ENCODE assay signal across 20 mouse cellular contexts in genomic region chr7:115939292-115939691, GRCm38 (mm10).
DNase-seq lines count a peak whose midpoint lies in the region; ATAC-seq and TF ChIP-seq lines count a peak whose summit lies in the region.
"Had no signal": no experiment of that assay in that cellular context is flagged by ENCODE, and none has a peak within 500 bp of the region (broad histone marks: within the 10 kb centered on the region; RNA-seq: fewer than 3 reads in every experiment).

No protein-coding gene starts in this region.

- H3K4me2 ChIP-seq in lung, postnatal 0 days (replicated peaks; ENCODE audit: low read depth, low read length): no peak overlapping the region
- H3K4me2 ChIP-seq: embryonic facial prominence, embryonic 12.5 days; forebrain, embryonic 12.5 days had no signal

- no peaks in the 10 kb centered on the region for H3K27me3 ChIP-seq in lung, postnatal 0 days (replicated peaks; ENCODE audit: insufficient read depth, low read length)
- H3K27me3 ChIP-seq: embryonic facial prominence, embryonic 12.5 days; forebrain, embryonic 12.5 days had no signal

- 78% methylated on average over 5 of the region's 5 CpGs for WGBS in lung, postnatal 0 days

- no peak overlapping the region for H3K9ac ChIP-seq in lung, postnatal 0 days (replicated peaks; ENCODE audit: low read depth)
- H3K9ac ChIP-seq: embryonic facial prominence, embryonic 12.5 days; forebrain, embryonic 12.5 days had no signal

- no peaks in the 10 kb centered on the region for H3K36me3 ChIP-seq in lung, postnatal 0 days (ENCODE audit: insufficient read depth, low read length)
- H3K36me3 ChIP-seq: embryonic facial prominence, embryonic 10.5 days; embryonic facial prominence, embryonic 12.5 days had no signal

- no peak for ATAC-seq in lung, postnatal 0 days
- ATAC-seq in granulocyte monocyte progenitor cell, adult 5-6 weeks (replicated peaks; ENCODE audit: poor library complexity, severe bottlenecking): peak; percentile 52; the same call in 1 of the 2 replicates
- peak; percentile 20; the same call in 1 of the 2 replicates for ATAC-seq in megakaryocyte progenitor cell, adult 5-6 weeks (replicated peaks; ENCODE audit: poor library complexity)
- no peak for ATAC-seq in erythroblast, adult 5-6 weeks (replicated peaks; ENCODE audit: low FRiP score, poor library complexity, severe bottlenecking)
- ATAC-seq: forebrain, embryonic 14.5 days; forebrain, embryonic 16.5 days had no signal

- no peak for TF ChIP-seq EP300 in lung, postnatal 0 days (IDR thresholded peaks at IDR 0.05)

- no peak overlapping the region for H3K4me3 ChIP-seq in lung, postnatal 0 days (ENCODE audit: low read depth, low read length)
- H3K4me3 ChIP-seq: embryonic facial prominence, embryonic 10.5 days; embryonic facial prominence, embryonic 12.5 days; erythroblast, embryonic 14.5 days; forebrain, embryonic 10.5 days; forebrain, embryonic 12.5 days had no signal

- no peak for TF ChIP-seq CTCF in lung, postnatal 0 days (IDR thresholded peaks at IDR 0.05)

- no peaks in the 10 kb centered on the region for H3K4me1 ChIP-seq in lung, postnatal 0 days (ENCODE audit: insufficient read depth, low read depth, low read length)
- H3K4me1 ChIP-seq: embryonic facial prominence, embryonic 12.5 days had no signal

- no peak overlapping the region for H3K27ac ChIP-seq in lung, postnatal 0 days (ENCODE audit: low read length)
- H3K27ac ChIP-seq: embryonic facial prominence, embryonic 10.5 days; embryonic facial prominence, embryonic 12.5 days; forebrain, embryonic 10.5 days; forebrain, embryonic 12.5 days had no signal

- no peaks in the 10 kb centered on the region for H3K9me3 ChIP-seq in lung, postnatal 0 days (ENCODE audit: low read length)
- H3K9me3 ChIP-seq: embryonic facial prominence, embryonic 10.5 days; embryonic facial prominence, embryonic 12.5 days; forebrain, embryonic 10.5 days; forebrain, embryonic 12.5 days had no signal

- DNase-seq in lung, postnatal 0 days (ENCODE audit: low spot score): peak; percentile 6
- DNase-seq in lung, postnatal 4 days: no peak
- DNase-seq in kidney, adult 9 months: no peak
- DNase-seq: adrenal gland, postnatal 10 days; adrenal gland, postnatal 25 days; cerebellum, adult 11-12 months; cerebellum, adult 2 months; cerebellum, adult 9-10 months; cerebellum, postnatal 10 days; cerebellum, postnatal 25 days had no signal

Comparison
In these comparisons a context has a peak if more than half of its experiments do, and no peak if none do; other contexts are left out.
1. ATAC-seq: peak in granulocyte monocyte progenitor cell, adult 5-6 weeks (single experiment) and megakaryocyte progenitor cell, adult 5-6 weeks (single experiment); none in lung, postnatal 0 days (single experiment) and erythroblast, adult 5-6 weeks (single experiment).